Mouse (Mus musculus) lung, postnatal 10 days (tissue): Measurements from ENCODE around the gene Yy1.

Experiments used
- DNase-seq: peaks from one replicate; pipeline ENCODE4 v3.0.0; 2021

Yy1 gene

DNA sequence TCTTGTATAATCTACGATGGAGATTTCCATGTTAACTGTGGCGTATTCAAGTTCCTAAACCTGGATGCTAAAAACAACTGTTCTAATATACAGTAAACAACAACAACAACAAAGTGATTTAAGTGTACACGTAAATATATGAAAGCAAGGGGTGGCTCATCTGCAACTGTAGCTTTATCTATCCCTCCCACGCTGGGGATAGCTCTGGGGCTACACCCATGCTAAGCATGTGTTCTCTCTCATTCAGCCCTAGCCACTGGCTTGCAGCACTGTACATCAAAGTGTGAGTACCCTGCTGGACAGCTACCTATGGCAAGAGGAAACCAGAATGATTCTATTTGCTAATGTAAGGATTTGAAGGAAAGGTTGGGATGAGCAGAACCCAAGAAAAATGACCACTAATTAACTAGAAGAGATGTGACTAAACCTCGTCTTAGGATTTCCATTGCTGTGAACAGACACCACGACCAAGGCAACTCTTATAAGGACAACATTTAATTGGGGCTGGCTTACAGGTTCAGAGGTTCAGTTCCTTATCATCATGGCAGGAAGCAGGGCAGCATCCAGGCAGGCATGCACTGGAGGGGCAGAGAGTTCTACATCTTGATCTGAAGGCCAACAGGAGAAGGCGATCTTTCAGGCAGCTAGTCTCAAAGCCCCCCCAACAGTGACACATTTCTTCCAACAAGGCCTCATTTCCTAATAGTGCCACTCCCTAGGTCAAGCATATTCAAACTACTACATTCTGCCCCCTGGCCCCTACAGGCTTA lies 12.5 kb upstream of the Yy1 start:
- DNase-seq = no peak

DNA sequence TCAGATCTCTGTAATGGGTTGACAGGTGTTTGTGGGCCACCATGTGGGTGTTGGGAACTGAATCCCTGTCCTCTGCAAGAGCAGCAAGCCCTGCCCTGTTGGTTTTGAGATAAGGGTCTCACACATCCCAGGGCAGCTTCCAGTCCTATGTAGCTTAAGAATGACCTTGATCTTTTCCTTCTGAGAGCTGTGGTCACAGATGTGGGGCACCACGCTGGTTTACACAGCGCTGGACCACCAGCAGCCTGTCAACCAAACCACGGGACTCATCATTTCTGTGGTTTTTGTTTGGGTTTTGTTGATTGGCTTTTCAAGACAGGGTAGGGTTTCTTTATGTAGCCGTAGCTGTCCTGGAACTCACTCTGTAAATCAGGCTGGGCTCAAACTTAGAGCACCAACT lies 7.6 kb upstream of the Yy1 start:
- DNase-seq = no peak

DNA sequence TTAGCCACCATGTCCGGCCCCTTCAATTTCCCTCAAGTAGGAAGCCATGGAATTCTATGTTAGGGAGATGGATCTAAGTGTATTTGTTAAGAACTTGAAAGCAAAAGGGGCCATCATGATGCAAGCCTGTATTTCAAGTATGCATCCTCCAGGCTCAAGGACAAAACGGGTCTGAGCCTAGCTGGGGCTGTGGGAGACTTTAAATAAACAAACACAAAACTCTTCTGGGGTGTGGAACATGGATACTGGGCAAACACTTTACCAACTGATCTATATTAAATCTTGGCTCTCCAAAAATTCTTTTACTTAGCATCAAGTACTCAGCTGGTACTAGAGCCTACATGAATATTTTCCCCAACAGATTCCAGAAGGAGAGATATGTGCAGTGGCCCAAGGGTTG lies 5.4 kb upstream of the Yy1 start:
- DNase-seq = no peak

DNA sequence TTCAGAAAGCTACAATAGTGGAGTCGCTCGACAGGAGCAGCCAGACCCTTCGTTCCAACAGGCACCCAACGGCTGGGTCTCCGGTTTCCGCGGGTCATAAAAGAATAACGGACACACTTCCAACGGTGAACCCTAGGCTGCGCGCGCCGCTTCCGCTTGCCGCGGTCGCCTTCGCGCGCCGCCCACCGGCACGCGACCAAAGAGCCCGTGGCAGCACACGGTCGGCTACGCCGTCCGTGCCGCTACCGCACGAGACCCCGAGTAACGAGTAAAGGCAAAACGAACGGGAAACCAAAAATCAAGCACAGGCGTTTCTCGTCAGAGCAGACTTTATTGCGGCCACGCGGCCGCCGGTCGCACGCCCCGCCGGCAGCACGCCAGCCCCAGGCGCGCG lies 624 bp upstream of the Yy1 start:
- DNase-seq = peak; percentile 91

DNA sequence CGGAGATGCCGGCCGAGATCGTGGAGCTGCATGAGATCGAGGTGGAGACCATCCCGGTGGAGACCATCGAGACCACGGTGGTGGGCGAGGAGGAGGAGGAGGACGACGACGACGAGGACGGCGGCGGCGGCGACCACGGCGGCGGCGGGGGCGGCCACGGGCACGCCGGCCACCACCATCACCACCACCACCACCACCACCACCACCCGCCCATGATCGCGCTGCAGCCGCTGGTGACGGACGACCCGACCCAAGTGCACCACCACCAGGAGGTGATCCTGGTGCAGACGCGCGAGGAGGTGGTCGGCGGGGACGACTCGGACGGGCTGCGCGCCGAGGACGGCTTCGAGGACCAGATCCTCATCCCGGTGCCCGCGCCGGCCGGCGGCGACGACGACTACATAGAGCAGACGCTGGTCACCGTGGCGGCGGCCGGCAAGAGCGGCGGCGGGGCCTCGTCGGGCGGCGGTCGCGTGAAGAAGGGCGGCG lies 724 bp downstream of the Yy1 start:
- DNase-seq = peak; percentile 42

DNA sequence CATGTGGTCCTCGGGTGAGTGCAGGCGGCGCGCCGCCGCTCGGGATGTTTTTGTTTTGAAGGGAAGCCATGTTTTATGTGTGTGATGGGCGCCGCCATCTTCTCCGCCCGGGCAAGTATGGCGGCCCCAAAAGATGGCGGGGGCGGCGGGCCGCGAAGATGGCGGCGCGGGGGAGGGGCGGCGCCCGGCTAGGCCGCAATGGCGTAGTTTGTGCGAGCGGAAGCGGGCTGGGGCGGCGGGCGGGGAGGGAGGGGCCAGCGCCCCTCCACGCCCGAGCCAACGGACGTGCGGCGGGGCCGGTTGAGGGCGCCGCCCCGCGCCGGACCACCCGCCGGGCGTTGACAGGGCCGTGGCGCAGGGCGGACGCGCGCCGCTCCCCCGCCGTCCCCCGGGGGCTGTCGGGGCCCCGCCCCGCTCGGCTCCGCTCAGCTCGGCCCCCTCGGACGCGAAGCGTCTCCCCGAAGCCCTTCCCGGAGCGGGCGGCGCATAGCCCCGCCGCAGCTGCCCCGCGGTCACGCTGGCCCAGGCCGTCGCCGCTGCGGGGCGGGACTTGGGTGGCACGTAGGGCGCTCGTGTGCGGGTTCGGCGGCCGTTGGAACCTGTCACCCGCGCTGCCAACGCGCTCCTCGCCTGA lies 1.4 kb downstream of the Yy1 start:
- DNase-seq = peak; percentile 84

DNA sequence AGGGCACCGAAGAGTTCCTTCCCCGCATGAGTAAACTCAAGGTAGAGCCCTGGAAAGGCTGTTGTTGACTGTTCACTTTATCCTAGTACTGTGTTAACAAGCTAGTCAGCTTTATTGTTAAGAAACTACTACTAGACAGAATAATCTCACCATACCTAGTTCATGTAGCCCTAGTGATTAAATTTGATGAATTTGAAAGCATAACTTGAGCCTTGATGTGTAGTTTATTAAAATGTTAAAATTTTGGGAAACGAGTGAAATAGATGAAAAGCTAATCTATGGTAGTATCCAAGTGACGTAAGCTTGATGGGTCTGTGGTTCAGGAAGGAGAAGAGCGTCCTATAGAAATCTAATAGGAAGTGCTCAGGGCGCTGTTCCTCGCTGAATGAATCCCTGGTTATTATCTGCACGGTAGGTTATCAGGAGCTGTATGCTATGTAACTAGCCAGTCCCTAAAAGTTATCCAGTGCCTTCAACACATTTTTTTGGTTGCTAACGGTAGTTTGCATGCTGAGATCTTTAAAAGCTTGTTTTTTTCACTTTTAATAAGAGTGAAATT lies 2.3 kb downstream of the Yy1 start:
- DNase-seq = no peak

DNA sequence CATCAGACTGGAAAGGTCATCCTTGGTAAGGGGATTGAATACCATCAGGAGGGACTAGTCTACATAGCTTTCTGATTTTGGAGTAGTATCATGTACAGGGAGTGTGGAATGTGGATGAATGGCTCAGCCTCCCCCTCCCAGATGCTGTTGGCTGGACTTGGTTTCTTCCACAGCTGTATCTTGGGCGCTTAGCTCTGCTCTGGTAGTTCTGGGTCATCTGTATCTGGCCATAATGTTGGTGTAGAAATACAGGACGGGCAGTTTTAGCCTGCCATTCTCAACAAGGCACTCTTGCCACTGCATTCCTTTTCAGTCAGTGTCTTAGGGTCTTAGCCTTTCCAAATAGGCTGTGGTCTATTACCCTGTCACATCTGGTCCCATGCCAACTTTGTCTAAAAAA lies 8.8 kb downstream of the Yy1 start:
- DNase-seq = peak; percentile 12

DNA sequence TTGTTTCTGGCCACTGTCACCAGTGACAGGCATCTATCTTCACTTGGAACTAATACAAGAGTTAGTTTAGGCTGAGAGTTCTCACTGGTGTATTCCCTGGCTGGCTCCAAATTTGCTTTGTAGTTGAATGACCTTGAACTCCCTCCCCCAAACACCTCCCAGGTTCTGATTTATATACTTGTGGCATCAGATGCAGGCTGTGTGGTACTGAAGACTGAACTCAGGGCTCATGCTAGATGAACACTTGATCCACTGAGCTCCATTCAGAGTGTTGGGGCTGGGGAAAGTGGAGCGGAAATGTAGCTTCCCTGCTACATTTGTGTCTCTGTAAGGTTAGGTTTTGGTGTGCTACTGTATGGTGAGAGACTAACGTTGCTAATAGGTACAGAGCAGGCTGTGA lies 11.6 kb downstream of the Yy1 start:
- DNase-seq = no peak

DNA sequence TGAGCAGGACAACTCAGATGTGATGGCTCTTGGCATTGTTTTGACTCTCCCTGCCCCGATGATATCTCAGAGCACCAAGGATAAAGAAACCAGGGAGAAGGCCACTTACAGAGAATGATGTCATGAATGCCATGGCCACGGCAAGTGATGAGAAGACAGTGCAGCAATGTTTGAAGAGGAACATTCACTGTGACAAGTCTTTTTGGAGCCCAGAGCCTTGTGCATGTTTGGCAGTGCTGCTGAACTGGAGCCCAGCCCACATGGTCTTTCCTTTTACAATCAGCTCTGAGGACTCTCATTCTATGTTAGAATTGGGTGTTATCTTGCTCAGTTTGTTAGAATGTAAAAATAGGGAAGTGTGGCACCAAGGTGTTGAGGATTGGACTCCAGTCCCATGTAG lies 15.7 kb downstream of the Yy1 start:
- DNase-seq = no peak

DNA sequence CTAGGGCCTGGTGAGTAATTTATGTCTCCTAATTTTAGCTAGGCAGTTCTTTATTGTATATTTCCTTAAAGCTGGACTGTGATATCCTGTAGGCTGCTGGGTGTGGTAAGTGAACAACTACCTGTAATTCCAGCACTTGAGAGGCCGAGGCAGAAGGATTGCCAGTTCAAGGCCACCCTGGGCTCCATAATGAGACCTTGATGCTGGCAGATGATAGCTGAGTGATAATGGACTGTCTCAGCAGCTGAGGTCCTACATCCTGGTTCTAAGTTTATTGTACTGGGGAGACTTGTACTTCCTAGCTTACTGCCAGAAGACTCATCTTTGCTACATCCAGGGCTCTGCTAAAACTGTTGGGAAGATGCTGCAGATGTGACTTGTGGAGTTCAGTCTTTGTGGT lies 17.0 kb downstream of the Yy1 start:
- DNase-seq = no peak

DNA sequence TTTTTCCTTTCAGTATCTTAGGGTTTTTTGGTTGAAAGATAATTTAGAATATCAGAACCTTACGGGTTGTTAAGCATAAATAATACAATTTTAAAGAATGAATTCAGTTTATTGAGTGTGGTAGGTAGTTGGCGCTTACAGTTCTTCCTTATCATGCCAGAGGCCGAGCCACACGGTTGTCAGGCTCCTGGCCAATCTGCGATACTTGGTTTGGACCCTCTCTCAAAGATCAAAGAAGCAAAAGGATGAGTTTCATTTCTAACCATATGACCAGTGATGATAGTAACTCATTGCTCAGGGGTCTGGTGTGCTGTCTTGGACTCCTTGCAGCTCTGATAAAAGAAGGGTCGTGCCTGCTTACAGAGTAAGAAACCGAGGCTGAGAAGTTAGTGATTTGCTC lies 17.5 kb downstream of the Yy1 start:
- no peak for DNase-seq

DNA sequence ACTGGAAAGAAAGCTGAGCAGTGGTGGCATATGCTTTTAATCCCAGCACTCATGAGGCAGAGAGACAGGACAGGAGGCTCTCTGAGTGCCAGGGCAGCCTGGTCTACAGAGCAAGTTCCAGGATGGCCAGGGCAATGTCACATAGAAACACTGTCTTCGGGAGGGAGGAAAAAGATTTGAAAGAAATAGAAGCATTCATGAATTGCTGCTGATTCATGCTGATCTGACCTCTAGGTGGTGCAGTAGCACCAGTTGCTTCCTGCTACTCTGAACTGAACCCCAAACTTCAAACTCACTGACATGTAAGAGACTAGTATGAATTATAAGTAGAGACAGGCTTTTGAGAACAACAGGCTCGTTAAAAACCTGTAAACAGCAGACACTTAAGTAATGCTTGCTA lies 18.4 kb downstream of the Yy1 start:
- peak; percentile 53 for DNase-seq

DNA sequence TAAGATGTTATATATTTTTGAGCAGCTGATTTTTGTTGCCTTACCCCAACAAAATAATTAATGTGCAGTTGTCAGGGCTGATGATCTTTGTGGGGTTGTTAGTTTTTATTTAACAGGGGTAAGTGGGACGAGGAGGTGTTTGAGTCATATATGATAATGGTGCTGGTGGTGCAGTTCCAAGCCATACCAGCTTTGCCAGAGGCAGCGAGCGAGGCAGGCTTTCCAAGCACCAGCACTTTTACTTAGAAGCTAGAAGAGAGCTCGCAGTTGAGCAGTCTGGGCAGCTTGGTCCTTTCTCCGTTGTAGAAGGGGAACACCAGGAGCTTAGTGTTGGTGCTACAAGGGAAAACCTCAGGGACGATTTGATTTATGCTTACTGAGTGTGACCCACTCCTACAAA lies 19.7 kb downstream of the Yy1 start:
- DNase-seq = no peak

DNA sequence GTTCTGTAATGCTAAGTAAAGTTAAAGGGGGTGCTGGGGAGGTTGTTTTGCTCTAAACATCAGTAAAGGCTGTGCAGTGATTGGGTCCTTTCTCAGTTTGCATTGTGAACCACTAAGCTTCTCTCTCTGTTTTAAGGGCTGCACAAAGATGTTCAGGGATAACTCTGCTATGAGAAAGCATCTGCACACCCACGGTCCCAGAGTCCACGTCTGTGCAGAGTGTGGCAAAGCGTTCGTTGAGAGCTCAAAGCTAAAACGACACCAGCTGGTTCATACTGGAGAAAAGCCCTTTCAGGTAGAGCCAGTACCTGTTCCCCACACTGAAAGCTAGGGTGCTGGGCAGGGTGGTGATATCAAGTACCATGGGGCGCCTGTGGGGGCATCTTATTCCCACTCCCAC lies 21.7 kb downstream of the Yy1 start:
- no peak for DNase-seq

DNA sequence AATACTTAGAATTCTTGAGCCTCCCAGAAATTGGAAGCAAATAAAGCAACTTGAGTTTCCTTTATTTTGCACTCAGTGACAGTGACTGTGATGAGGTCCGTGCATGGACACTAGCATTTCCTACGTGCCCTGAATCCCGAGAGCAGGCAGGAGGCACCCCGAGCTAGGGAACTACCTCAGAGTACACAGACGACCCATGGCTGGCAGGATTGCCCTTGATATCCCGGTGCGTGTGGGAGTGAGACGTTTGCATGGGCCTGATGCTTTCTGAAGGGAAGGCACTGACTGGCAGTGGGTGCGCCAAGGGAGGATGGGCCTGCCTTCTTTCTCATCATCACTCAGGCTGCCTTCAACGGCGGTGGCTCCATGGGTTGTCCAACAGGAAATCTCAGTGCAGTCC lies 23.8 kb downstream of the Yy1 start:
- no peak for DNase-seq

DNA sequence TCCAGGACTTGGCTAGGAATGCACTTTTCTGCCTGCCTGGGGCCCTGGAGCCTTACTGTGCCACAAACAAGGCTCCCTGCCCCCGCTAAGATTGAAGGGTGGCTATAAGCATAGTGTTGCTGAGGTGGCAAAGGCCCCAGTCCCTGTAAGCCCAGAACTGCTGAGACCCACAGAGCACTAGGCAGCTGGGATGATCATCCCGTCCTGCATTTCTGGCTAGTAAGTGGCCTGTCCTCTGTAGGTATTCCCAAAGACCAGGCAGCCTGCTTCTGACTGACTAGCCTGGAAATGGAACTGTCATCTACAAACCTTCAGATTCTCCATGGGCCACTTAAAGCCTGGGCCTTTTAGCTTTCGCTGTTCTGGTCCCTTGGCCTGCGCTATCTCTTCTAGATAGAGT lies 27.7 kb downstream of the Yy1 start:
- no peak for DNase-seq

DNA sequence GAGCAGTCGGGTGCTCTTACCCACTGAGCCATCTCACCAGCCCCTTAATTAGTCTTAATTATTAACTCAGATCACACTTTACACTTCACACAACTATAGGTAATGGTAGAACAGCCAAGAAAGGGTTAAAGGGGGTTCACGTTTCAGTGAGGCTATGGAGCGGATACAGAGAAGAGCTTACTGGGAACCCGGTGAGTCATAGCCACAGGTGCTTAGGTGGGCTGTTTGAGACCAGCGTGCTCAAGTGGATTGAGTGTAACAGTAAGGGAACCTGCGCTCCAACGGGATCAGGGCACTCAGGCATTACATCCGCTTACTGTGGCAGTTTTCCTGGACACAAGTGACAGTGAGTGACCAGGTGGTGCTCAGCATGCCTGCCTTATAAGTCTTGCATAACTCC lies 30.3 kb downstream of the Yy1 start:
- no peak for DNase-seq

DNA sequence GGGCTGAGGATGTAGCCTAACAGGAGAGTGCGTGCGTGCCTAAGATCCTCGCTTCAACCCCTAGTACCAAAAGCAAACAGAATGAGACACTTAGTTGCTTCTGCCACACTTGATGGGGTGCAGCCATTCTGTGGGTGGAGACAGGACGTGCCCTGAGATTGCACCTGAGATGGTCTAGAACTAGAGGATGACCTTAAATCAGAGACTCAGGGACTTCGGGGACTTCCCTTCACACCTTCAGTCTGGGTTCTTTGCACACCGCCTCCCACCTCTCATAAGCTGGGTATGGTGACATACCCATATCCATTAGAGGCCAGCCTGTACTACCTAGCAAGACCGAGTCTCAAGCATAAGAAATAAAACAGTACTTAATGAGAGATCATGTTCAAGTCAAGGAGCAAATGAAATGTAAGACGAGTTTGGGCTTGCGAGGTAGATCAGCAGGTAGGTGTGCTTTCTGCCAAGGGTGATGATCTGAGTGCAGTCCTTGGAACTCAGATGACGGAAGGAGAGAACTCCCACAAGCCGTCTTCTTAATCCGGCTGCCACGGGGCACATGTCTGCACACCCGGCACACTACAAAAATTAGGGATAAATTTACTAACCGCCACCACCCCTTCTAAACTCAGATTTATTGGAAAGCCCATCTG lies 31.6 kb downstream of the Yy1 start:
- DNase-seq = no peak

DNA sequence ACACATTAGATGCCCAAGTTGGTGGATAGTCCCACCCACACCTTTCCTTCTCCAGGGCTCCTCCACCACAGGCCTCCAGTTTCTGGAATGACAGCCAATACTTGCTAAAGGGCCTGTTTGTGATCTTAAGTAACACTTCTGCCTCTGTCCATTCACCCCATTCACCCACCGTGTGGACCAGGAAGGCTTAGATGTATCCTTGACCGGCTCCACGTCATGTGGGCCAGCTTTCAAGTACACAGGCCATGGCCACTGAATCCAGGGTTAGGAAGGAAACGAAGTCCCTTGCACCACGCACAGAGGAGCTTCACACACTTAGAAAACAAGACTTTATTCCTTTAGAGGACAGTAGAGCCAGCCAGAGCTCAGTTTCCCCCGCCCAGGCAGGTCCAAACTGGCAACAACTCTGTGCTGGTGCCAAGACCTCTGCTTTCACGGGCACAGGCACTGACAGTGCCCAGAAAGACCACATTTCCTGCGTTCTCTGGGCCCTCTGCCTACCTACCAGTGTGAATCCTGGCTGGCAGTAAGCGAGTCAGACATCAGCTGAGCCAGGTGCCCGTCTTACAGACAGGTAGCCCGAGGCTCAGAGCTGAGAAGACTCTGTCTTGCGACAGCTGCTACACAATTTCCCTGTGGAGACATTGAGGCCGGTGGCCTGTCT lies 32.9 kb downstream of the Yy1 start:
- no peak for DNase-seq

DNA sequence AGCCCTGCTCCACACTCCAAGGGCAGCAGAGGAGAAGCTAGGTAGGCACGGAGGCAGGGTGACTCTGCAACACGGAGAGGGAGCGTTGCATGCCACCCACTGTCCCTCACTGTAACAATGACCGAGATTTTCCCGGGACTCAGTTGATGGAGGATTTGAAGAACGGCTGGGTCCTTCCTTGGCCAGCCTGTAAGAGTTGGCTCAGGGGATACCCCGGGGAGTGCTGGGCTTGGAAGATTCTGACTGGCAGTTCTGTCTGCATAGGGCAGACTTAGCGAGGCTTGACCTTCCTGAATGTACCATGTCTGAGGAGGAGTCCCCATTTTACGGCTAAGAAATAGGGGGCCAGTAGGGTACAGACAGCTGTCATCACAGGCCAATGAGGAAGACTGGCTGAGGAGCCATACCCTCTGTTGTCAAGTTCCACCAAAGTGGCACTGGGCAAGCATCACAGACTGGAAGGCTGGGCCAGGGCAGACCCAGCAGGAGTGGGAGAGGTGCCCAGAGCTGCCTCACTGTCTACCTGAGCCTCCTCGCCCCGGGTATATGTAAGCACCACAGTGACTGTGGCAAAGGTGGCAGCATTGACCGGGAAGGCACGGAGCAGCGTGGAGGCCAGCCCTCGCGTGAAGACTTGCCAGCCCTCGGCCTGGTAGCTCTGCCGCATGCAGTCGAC lies 33.6 kb downstream of the Yy1 start:
- DNase-seq = no peak

DNA sequence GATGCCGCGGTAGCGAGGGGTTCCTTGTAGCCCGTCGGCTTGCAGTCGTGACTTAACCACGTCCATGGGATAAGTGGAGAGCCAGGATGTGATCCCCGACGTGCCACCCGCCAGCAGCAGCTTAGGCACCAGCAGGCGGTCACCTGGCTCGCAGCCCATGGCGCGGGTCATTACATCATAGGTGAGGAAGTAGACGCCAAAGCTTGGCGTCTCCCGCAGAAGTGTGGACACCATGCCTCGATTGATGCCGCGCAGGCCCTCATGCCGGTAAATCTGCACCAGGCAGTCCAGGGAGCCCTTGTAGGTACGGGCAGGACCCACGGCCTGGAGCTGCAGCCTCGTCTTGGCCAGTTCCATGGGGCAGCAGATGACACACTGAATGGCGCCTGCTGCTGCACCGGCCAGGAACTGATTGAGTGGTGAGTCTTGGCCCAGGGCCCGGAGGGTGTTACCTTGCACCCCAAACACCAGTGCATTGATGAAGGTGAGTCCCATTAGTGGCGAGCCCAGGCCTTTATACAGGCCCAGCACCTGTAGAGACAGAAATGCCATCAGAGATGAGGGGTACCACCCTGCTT lies 34.3 kb downstream of the Yy1 start:
- no peak for DNase-seq

DNA sequence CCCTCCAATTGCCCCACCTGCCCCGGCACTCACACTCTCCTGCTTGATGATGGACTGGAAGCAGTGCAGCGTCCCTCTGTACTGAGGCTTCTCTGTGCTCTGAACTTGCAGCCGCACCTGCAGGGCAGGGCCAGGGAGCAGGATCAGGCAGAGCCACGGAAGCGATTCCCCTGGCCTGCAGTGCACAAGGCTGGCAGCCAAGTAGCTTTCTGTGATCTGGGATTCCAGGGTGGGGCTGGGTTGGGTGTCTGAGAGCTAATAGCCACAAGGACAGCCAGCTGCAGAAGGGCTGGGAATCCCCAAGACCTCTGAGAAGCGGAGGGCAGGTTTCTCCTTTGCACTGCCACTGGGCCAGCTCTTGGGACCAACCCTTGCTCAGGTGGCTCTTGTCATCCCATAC lies 34.9 kb downstream of the Yy1 start:
- DNase-seq = no peak
